Mouse (Mus musculus): Measurements from ENCODE around the gene Sbf1.

Sbf1 gene

GRCm38 (mm10) chr15:89323656-89324055 is 8.5 kb upstream of the Sbf1 start:
- in situ Hi-C loops (cut with MboI; ENCODE audit: low pct_unique_long_range_greater_than_20kb in 1 of 2, low sequenced_read_pairs in 2 of 2, unreplicated experiment in 1 of 2), result no loop called here

- in situ Hi-C loops (cut with MboI; ENCODE audit: low pct_unique_long_range_greater_than_20kb in 1 of 2, low sequenced_read_pairs in 2 of 2, unreplicated experiment in 1 of 2), result no loop called here
These were observed 7.8 kb upstream of the Sbf1 start, which contains the start of gene Adm2 for GRCm38 (mm10) chr15:89322670-89323522. Adm2 (plus strand) TSS chr15:89322720.

GRCm38 (mm10) chr15:89321264-89321663 is 6.2 kb upstream of the Sbf1 start:
- in situ Hi-C loops (cut with MboI; ENCODE audit: low pct_unique_long_range_greater_than_20kb in 1 of 2, low sequenced_read_pairs in 2 of 2, unreplicated experiment in 1 of 2), result no loop called here

- in situ Hi-C loops (cut with MboI; ENCODE audit: low pct_unique_long_range_greater_than_20kb in 1 of 2, low sequenced_read_pairs in 2 of 2, unreplicated experiment in 1 of 2), result no loop called here
These were observed 1.0 kb upstream of the Sbf1 start for GRCm38 (mm10) chr15:89316146-89316545.

GRCm38 (mm10) chr15:89314511-89315189 is 461 bp downstream of the Sbf1 start:
- in situ Hi-C loops (cut with MboI; ENCODE audit: low pct_unique_long_range_greater_than_20kb in 1 of 2, low sequenced_read_pairs in 2 of 2, unreplicated experiment in 1 of 2), result no loop called here

- in situ Hi-C loops (cut with MboI; ENCODE audit: low pct_unique_long_range_greater_than_20kb in 1 of 2, low sequenced_read_pairs in 2 of 2, unreplicated experiment in 1 of 2), result no loop called here
These were observed 1.0 kb downstream of the Sbf1 start for GRCm38 (mm10) chr15:89314107-89314506.

GRCm38 (mm10) chr15:89313359-89313758 is 1.8 kb downstream of the Sbf1 start:
- in situ Hi-C loops (cut with MboI; ENCODE audit: low pct_unique_long_range_greater_than_20kb in 1 of 2, low sequenced_read_pairs in 2 of 2, unreplicated experiment in 1 of 2), result no loop called here

- in situ Hi-C loops (cut with MboI; ENCODE audit: low pct_unique_long_range_greater_than_20kb in 1 of 2, low sequenced_read_pairs in 2 of 2, unreplicated experiment in 1 of 2), result no loop called here
These were observed 5.1 kb downstream of the Sbf1 start for GRCm38 (mm10) chr15:89309962-89310498.

GRCm38 (mm10) chr15:89308406-89309139 is 6.5 kb downstream of the Sbf1 start:
- in situ Hi-C loops (cut with MboI; ENCODE audit: low pct_unique_long_range_greater_than_20kb in 1 of 2, low sequenced_read_pairs in 2 of 2, unreplicated experiment in 1 of 2), result no loop called here

- in situ Hi-C loops (cut with MboI; ENCODE audit: low pct_unique_long_range_greater_than_20kb in 1 of 2, low sequenced_read_pairs in 2 of 2, unreplicated experiment in 1 of 2), result no loop called here
These were observed 7.7 kb downstream of the Sbf1 start for GRCm38 (mm10) chr15:89307461-89307860.

GRCm38 (mm10) chr15:89305966-89306365 is 9.1 kb downstream of the Sbf1 start:
- in situ Hi-C loops (cut with MboI; ENCODE audit: low pct_unique_long_range_greater_than_20kb in 1 of 2, low sequenced_read_pairs in 2 of 2, unreplicated experiment in 1 of 2), result no loop called here

GRCm38 (mm10) chr15:89300600-89300999 is 14.5 kb downstream of the Sbf1 start:
- in situ Hi-C loops (cut with MboI; ENCODE audit: low pct_unique_long_range_greater_than_20kb in 1 of 2, low sequenced_read_pairs in 2 of 2, unreplicated experiment in 1 of 2), result no loop called here

GRCm38 (mm10) chr15:89300180-89300579 is 14.9 kb downstream of the Sbf1 start:
- in situ Hi-C loops (cut with MboI; ENCODE audit: low pct_unique_long_range_greater_than_20kb in 1 of 2, low sequenced_read_pairs in 2 of 2, unreplicated experiment in 1 of 2), result no loop called here

GRCm38 (mm10) chr15:89297695-89298094 is 17.4 kb downstream of the Sbf1 start:
- in situ Hi-C loops (cut with MboI; ENCODE audit: low pct_unique_long_range_greater_than_20kb in 1 of 2, low sequenced_read_pairs in 2 of 2, unreplicated experiment in 1 of 2), result no loop called here

- in situ Hi-C loops (cut with MboI; ENCODE audit: low pct_unique_long_range_greater_than_20kb in 1 of 2, low sequenced_read_pairs in 2 of 2, unreplicated experiment in 1 of 2), result no loop called here
These were observed 18.6 kb downstream of the Sbf1 start for GRCm38 (mm10) chr15:89296465-89296864.

- in situ Hi-C loops (cut with MboI; ENCODE audit: low pct_unique_long_range_greater_than_20kb in 1 of 2, low sequenced_read_pairs in 2 of 2, unreplicated experiment in 1 of 2), result no loop called here
These were observed 19.4 kb downstream of the Sbf1 start for GRCm38 (mm10) chr15:89295580-89296165.

- in situ Hi-C loops (cut with MboI; ENCODE audit: low pct_unique_long_range_greater_than_20kb in 1 of 2, low sequenced_read_pairs in 2 of 2, unreplicated experiment in 1 of 2), result no loop called here
These were observed 21.3 kb downstream of the Sbf1 start for GRCm38 (mm10) chr15:89293778-89294177.

GRCm38 (mm10) chr15:89292795-89293194 is 22.3 kb downstream of the Sbf1 start:
- in situ Hi-C loops (cut with MboI; ENCODE audit: low pct_unique_long_range_greater_than_20kb in 1 of 2, low sequenced_read_pairs in 2 of 2, unreplicated experiment in 1 of 2), result no loop called here

- in situ Hi-C loops (cut with MboI; ENCODE audit: low pct_unique_long_range_greater_than_20kb in 1 of 2, low sequenced_read_pairs in 2 of 2, unreplicated experiment in 1 of 2), result no loop called here
These were observed 23.6 kb downstream of the Sbf1 start for GRCm38 (mm10) chr15:89291521-89291920.

Measured in mouse embryonic stem cell (cell line).